Mouse (Mus musculus) liver, adult 2 months (tissue): ENCODE measurements at regions not wholly inside any gene's neighbourhood (a gene's known extent, or its start where the extent isn't known, plus 50 kb on each side); places are given as distances from the start of the nearest gene placed in this dataset.

Experiments used
- CTCF ChIP-seq: fragments of 200-500 bp; IDR thresholded peaks from 2 replicates; pipeline ENCODE4 v1.5.1; 2011; ENCODE audit warnings: low read depth, low read length, control low read depth
- POLR2A ChIP-seq: fragments of 200-500 bp; IDR thresholded peaks from 2 replicates; pipeline ENCODE4 v1.6.1; 2011; ENCODE audit warnings: low read length, control low read depth; ENCODE audit not compliant: insufficient read depth; ENCODE audit errors: extremely low read depth

- TF ChIP-seq POLR2A (no peak), CTCF (no peak)
These were observed 50.8 kb upstream of the Olfm1 start for GRCm38 (mm10) chr2:28141975-28142374.
